Mouse (Mus musculus): ENCODE data around the gene Tyrp1.

Tyrp1 gene

DNA sequence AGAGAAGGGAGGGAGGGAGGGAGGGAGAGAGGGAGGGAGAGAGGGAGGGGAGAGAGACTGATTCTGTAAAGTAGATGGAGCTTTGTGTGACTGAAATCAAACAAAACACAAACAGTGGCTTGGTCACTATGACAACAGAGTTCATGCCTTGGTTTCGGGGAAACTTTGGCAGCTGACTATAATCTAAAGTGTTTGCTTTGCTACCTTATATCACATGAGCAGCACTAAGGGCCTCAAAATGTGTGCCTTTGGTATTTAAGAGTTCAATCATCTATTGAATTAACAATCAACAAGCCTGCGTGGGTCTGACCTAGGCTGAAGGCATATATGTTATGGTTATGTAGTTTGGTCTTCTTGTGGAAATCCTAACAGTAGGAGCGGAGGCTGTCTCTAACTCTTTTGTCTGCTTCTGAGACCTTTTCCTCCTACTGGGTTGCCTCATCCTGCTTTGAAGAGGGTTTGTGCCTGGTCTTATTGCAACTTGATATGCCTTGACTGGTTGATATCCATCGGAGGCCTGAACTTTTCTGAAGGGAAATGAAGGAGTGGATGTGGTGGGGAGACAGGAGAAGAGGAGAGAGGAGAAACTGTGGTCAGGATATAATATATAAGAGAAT, 61.5 kb downstream of the Tyrp1 start:
- no peak for DNase-seq
